Mouse (Mus musculus) brain, embryonic 14.5 days (tissue): Measurements from ENCODE around the gene P3h4. TPM values are rescaled to one million over a fixed set of nuclear protein-coding genes. Genes with fewer than 3 reads are reported as not detected.
"Not testable (repeated sequence)": the region's sequence is repeated elsewhere in the genome, so short reads cannot be mapped to it uniquely, and the experiment has no call there.

Experiments
- DNase-seq: peaks from one replicate; pipeline ENCODE4 v3.0.0-alpha.2; 2011; ENCODE audit warnings: low read depth
- CTCF ChIP-seq: fragments of 200-500 bp; IDR thresholded peaks from 2 replicates; pipeline ENCODE4 v1.5.1; 2012; ENCODE audit warnings: inconsistent platforms, mild to moderate bottlenecking, moderate library complexity, borderline replicate concordance; ENCODE audit not compliant: insufficient read depth, insufficient read length; ENCODE audit errors: extremely low read depth
- POLR2A ChIP-seq: fragments of 200-500 bp; IDR thresholded peaks from 2 replicates; pipeline ENCODE4 v1.6.1; 2012; ENCODE audit warnings: mild to moderate bottlenecking, inconsistent platforms, borderline replicate concordance; ENCODE audit not compliant: poor library complexity, insufficient read depth, insufficient read length, severe bottlenecking; ENCODE audit errors: extremely low read depth
- polyA plus RNA-seq: library from polyadenylated mRNA; depleted of rRNA; stranded (reverse); fragments of >200 nt; gene quantifications from 2 replicates; pipeline ENCODE4 v1.2.3, GENCODE M21; 2012; rRNA removed

The P3h4 gene
- polyA plus RNA-seq, 1 experiment: 21.1 TPM

GRCm38 (mm10) chr11:100362979-100363562 lies 51.6 kb downstream of the P3h4 start:
- TF ChIP-seq POLR2A (no peak), CTCF (peak; percentile 80)
- DNase-seq: peak; percentile 65

- peak; percentile 73 for DNase-seq
- TF ChIP-seq POLR2A (no peak), CTCF (peak; percentile 86)
Observed at GRCm38 (mm10) chr11:100362209-100362978, 52.2 kb downstream of the P3h4 start.

DNA sequence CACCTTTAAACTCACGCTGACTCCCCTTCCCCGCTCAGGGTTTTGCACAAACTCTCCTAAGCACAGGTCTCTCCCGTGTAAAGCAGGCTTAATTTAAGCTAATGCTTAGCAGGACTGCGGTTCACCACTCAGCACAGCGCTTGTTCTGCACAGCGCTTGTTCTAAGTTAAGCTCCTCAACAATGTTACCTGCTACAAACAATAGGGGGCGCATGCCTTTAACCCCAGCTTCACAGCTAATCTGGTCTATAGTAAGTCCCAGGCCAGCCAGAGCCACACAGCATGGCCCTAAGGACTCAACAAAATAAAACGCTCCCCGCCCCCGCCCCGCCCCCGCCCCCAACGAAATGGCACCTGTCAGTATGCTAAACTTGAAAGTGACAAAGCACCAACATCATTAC lies 53.6 kb downstream of the P3h4 start:
- DNase-seq: not testable (repeated sequence)

DNA sequence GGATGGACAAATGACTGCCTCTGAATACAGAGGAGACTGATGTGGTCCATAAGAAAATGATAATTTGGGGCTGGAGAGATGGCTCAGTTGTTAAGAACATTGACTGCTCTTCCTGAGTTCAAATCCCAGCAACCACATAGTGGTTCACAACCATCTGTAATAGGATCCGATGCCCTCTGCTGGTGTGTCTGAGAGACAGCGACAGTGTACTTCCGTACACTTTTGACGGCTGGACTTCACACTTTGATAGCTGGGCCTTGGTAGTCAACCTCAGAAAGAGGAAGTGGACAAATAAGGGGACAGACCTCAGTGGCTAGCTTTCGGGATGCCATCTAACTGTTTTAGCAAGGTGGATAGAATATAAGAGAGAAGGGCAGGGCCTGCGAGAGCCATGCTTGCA lies 54.5 kb downstream of the P3h4 start:
- DNase-seq: no peak
- TF ChIP-seq POLR2A: no peak
- TF ChIP-seq CTCF: no peak

Other genes starting within 250 kb of the P3h4 start
- 0.05 and 0.10 TPM in 2 replicates for gene Krt9, start 221.6 kb downstream of the P3h4 start, polyA plus RNA-seq
- 22.8 and 36.6 TPM in 2 replicates for gene Krt14, start 207.3 kb downstream of the P3h4 start, polyA plus RNA-seq
- gene Krt16, start 165.9 kb downstream of the P3h4 start, polyA plus RNA-seq: 0.06 and 0.12 TPM in 2 replicates
- gene Krt17, start 153.8 kb downstream of the P3h4 start, polyA plus RNA-seq: 2.1 and 6.1 TPM in 2 replicates
- 0.08 TPM in 1 of 2 replicates, not detected in the other for gene Krt42, start 145.0 kb downstream of the P3h4 start, polyA plus RNA-seq
- gene Eif1, start 95.0 kb downstream of the P3h4 start, polyA plus RNA-seq: 291 and 330 TPM in 2 replicates
- 0.60 and 0.66 TPM in 2 replicates for gene Gast, start 80.4 kb downstream of the P3h4 start, polyA plus RNA-seq
- 188 and 226 TPM in 2 replicates for gene Hap1, start 58.7 kb downstream of the P3h4 start, polyA plus RNA-seq
- 69.6 and 94.2 TPM in 2 replicates for gene Jup, start 17.1 kb downstream of the P3h4 start, polyA plus RNA-seq
- 25.0 and 32.8 TPM in 2 replicates for gene Fkbp10, start 861 bp upstream of the P3h4 start, polyA plus RNA-seq
- gene Nt5c3b, start 27.0 kb upstream of the P3h4 start, polyA plus RNA-seq: 99.3 and 111 TPM in 2 replicates
- 0.96 and 1.4 TPM in 2 replicates for gene Klhl10, start 27.1 kb upstream of the P3h4 start, polyA plus RNA-seq
- gene Klhl11, start 57.9 kb upstream of the P3h4 start, polyA plus RNA-seq: 5.4 and 10.7 TPM in 2 replicates
- 189 and 209 TPM in 2 replicates for gene Acly, start 113.2 kb upstream of the P3h4 start, polyA plus RNA-seq
- 0.90 and 2.8 TPM in 2 replicates for gene Ttc25, start 130.8 kb upstream of the P3h4 start, polyA plus RNA-seq
- gene Cnp, start 160.1 kb upstream of the P3h4 start, polyA plus RNA-seq: 18.1 and 22.4 TPM in 2 replicates
- 111 and 119 TPM in 2 replicates for gene Nkiras2, start 204.4 kb upstream of the P3h4 start, polyA plus RNA-seq
- gene Dnajc7, start 205.3 kb upstream of the P3h4 start, polyA plus RNA-seq: 139 and 201 TPM in 2 replicates